Mouse (Mus musculus) adrenal gland, adult (tissue): Measurements from ENCODE around the gene Fig4.

ENCODE experiments used
- DNase-seq, 2 experiments: peaks; one replicate each; pipeline ENCODE4 v3.0.0; 2022 to 2023; ENCODE audit warnings: low spot score in 1 of 2; ENCODE audit not compliant: inconsistent age in 2 of 2

Gene Fig4

GRCm38 (mm10) chr10:41221204-41221603 lies 81.9 kb downstream of the Fig4 start:
- DNase-seq = peak in 1 of 2 experiments; percentile 39

- DNase-seq = no peak
Measured at GRCm38 (mm10) chr10:41218897-41219296, 84.2 kb downstream of the Fig4 start.

DNA sequence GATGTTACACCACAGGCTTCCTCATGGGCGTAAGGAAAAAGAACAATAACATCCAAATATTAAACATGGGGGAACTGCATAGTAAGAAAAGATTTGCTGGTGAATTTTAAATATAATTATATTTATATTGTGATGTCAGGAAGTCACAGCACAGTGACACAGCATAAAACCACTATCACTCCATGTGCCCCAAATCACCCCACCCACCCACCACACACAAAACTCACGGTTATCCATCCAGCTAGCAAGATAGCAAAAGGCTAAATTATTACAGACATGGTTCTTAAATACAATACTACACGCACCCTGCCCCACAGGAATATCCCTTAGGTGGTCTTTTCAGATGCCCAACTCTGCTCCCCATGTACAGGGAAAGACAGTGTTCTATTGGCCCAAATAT lies 89.0 kb downstream of the Fig4 start:
- DNase-seq = no peak

- no peak for DNase-seq
Measured at GRCm38 (mm10) chr10:41209538-41209937, 93.5 kb downstream of the Fig4 start.

GRCm38 (mm10) chr10:41208860-41209377 lies 94.1 kb downstream of the Fig4 start:
- DNase-seq = no peak

DNA sequence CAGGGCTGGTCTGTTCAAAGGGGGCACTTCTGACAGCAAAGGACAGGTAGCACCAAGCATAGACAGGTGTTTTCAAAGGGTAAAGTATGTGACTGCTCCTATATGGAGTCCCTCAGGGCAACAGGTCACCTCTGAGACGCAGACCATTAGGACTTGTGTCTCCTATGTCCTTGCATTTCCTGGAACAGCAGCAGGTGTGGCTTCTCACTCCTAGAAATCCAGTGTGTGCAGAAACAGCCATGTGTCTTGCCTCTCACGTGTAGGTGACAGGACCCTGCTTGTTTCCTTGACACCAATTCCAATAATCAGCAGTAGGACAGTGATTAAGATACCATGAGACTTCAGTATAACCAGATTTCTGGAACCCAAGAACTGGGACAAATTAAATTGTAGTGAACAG lies 97.4 kb downstream of the Fig4 start:
- no peak for DNase-seq

- DNase-seq = no peak
Measured at GRCm38 (mm10) chr10:41204637-41205315, 98.3 kb downstream of the Fig4 start.

DNA sequence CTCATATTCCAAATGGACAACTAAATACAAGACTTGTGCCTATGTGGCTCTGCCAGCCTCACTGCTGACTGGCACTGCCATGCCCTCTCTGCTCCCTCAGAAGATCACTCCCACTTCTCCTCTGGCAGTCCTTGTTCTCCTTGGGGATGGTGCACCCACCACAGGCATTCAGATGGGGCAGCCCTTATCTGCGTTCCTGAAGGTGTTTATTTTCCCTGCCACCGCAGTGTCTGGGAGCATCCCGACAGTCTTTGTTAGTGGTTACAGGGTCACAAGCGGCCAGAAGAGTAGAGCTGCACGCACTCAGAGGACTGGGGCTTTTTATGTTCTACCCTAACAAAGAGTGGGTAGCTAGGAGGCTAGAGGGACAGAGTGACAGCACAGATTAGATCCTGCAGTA lies 98.9 kb downstream of the Fig4 start:
- no peak for DNase-seq

DNA sequence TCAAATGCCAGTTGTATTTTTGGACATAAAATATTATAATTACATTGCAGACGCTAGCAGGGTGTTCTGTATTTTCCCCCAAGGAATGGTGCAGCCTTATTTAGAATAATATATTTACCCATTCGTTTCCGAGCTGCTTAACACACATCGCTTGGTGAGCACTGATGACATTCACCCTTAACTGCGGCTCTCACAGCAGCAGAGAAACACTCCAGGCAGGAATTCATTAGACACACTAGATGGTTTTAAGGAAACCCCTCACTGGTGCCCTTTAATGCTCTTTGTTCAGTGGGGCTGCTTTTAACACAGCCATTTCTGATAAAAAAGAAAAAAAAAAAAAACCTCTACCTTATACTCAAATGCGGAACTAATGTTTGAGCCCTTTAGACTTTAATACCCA lies 104.3 kb downstream of the Fig4 start:
- DNase-seq = no peak

DNA sequence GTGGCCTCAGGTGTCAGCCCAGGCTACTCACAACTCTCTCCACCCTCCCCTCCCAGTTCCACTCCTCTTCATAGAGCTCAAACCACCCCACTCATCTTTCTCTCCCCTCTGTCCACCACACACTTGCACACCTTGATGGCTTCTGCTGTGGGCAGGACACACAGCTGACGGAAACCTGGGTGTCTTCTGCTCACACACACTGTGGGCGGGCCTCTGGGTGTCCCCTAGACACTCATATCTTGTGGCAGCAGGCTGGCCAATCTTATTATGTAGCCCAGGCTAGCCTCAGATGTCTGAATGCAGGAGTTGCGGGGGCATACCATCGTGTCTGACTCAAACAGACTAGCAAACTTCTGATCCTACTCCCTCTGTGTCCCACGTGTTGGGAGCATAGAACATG lies 105.3 kb downstream of the Fig4 start:
- no peak for DNase-seq

GRCm38 (mm10) chr10:41196295-41196694 lies 106.8 kb downstream of the Fig4 start:
- DNase-seq = no peak

GRCm38 (mm10) chr10:41189392-41189791 lies 113.7 kb downstream of the Fig4 start:
- no peak for DNase-seq

DNA sequence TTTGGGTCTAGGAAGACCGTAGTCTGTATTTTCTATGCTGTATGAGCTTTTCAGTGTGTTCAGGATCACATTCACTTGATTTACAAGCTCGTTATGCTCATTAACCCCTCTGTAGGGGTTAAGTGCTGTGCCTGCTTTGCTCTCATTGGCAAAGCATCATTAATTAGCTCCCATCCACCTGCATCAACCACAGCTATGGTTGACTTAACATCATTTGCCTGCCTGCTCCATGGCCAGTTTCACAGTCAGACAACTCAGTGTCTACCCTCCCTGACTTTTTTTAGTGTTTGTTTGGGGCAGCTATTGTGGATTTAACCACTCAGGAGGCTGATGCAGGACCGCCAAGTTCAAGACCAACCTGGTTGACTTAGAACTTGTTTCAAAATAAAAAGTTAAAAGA lies 119.1 kb downstream of the Fig4 start:
- no peak for DNase-seq

DNA sequence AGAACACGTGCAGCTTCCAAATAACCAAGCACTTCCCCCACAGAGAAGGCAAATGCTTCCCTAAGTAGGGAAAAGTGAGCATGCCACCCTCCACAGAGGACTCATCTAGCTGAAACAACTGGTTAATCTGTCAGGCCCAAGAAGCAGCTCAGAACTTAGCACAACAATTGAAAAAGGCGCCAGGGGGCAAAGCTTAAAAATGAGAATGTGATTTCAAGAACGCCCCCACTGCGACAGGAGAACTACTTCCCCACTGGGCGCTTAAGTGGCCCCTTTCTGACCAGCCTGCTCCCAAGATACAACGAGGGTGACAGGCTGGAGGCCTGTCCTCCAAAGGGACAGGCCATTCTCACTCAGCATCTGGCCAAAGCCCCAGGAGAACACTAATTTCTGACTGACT lies 120.4 kb downstream of the Fig4 start:
- no peak for DNase-seq

GRCm38 (mm10) chr10:41166141-41166540 lies 136.9 kb downstream of the Fig4 start:
- DNase-seq = no peak

- no peak for DNase-seq
Measured at GRCm38 (mm10) chr10:41163108-41163507, 140.0 kb downstream of the Fig4 start.

- DNase-seq = no peak
Measured at GRCm38 (mm10) chr10:41157296-41157695, 145.8 kb downstream of the Fig4 start.

DNA sequence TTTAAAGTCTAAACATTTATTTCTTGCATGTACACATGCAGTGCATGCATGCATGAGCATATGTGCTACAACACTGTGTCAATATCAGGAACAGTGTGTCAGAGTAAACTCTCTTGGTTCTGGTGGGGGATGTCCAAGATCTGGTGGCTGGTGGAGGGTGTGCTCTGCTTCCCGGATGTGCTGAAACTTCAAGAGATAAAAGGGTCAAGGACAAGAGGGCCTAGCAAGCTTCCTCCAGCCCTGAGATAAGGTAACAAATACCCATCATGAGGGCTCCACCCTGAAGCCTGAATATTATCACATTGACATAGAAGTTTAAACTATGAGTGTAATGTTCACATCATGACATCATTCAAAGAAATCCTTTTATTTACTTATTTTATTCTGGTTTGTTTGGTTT lies 146.4 kb downstream of the Fig4 start:
- no peak for DNase-seq

- DNase-seq = no peak
Measured at GRCm38 (mm10) chr10:41153229-41153750, 149.8 kb downstream of the Fig4 start.

DNA sequence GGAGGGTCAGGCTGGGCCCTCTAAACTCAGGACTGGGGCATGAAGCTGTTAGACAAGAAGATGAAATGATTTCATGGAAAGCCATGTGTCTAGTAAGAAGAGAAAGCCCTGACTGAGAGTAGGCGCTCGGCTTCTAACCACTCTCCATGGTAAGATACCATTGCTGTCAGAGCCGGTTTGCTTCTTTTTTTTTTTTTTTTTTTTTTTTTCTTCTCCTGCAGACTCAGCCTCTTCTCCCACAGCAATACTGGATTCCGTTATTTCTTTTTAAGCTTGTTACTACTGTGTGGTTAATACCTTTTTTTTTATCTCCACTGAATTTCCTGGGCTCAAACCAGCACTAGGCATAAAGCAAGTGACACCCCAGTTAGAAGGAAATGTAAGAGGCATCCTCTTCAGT lies 151.2 kb downstream of the Fig4 start:
- DNase-seq = no peak

- no peak for DNase-seq
Measured at GRCm38 (mm10) chr10:41151441-41151840, 151.6 kb downstream of the Fig4 start.

GRCm38 (mm10) chr10:41151021-41151420 lies 152.0 kb downstream of the Fig4 start:
- DNase-seq = no peak

DNA sequence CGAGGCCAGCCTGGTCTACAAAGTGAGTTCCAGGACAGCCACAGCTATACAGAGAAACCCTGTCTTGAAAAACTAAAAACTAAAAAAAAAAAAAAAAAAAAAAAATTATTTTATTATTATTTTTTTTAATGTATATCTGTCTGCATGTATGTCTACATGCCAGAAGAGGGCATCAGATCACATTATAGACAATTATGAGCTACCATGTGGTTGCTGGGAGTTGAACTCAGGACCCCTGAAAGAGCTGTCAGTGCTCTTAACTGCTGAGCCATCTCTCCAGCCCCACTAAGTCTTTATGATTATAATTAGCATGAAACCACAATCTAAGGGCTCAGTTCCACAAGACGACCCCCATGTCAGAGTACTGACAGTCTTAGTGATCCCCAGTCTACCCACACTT lies 152.6 kb downstream of the Fig4 start:
- DNase-seq = no peak
